Mouse (Mus musculus) cerebellum, postnatal 10 days (tissue): ENCODE results near the gene Sdr9c7.
"Not testable (repeated sequence)": the region's sequence is repeated elsewhere in the genome, so short reads cannot be mapped to it uniquely, and the experiment has no call there.

Experiments
- DNase-seq, 2 experiments: peaks; one replicate each; pipeline ENCODE4 v3.0.0; 2021; ENCODE audit warnings: mixed read lengths in 2 of 2

The Sdr9c7 gene

GRCm38 (mm10) chr10:127898218-127898617, at the start of gene Sdr9c7:
Gene Sdr9c7, plus strand, starts transcription at chr10:127898518.
- DNase-seq: no peak

GRCm38 (mm10) chr10:127849628-127850027, 48.7 kb upstream of the Sdr9c7 start, which contains the start of gene Rdh19:
Gene Rdh19, plus strand, starts transcription at chr10:127849928.
- DNase-seq: no peak

- DNase-seq: peak; percentile 85 to 87
Measured at GRCm38 (mm10) chr10:127856376-127856775, 41.9 kb upstream of the Sdr9c7 start.

- DNase-seq: no peak
Measured at GRCm38 (mm10) chr10:127864931-127865330, 33.4 kb upstream of the Sdr9c7 start.

DNA sequence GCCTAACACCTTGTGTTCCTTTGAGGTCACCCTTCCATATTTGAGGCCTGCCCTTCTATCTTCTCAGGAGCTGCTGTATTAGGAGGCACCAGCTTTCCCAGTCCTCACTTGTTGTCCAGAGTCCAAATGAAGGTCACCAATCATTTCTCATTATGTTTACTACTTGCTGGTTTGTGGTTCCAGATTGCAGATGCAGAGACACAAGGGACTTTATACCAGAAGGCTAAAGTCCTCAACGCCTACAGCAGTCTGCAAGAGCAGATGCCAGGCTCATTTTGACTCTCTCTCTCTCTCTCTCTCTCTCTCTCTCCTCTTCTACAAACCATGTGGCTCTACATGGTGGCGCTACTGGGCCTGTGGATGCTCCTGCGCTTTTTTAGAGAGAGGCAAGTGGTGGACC, 32.1 kb upstream of the Sdr9c7 start, which contains the start of gene Rdh16f2:
Gene Rdh16f2, plus strand, starts transcription at position 243 of the 400 bp plus-strand sequence.
- DNase-seq: no peak

GRCm38 (mm10) chr10:127872484-127872883, 25.8 kb upstream of the Sdr9c7 start:
- peak; percentile 24 to 26 for DNase-seq

DNA sequence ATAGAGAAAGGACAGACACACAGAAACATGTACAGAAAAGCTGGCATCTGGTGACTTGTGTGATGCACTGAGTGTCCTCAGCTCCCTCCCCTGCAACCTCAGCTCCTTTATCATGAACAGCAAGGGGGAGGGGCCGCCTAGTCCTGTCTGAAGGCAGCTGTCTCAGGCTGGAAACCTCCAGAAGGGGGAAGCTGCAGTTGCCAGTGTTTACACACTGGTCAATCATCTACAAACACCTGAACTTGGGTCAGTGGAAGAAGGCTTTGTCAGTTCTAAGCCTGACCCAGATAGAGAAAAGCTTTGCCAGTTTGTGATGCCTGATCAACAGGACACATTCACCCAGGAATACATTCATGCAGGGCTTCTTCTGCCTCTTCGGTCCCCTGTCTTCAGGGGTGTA, 20.6 kb upstream of the Sdr9c7 start:
- DNase-seq: no peak

DNA sequence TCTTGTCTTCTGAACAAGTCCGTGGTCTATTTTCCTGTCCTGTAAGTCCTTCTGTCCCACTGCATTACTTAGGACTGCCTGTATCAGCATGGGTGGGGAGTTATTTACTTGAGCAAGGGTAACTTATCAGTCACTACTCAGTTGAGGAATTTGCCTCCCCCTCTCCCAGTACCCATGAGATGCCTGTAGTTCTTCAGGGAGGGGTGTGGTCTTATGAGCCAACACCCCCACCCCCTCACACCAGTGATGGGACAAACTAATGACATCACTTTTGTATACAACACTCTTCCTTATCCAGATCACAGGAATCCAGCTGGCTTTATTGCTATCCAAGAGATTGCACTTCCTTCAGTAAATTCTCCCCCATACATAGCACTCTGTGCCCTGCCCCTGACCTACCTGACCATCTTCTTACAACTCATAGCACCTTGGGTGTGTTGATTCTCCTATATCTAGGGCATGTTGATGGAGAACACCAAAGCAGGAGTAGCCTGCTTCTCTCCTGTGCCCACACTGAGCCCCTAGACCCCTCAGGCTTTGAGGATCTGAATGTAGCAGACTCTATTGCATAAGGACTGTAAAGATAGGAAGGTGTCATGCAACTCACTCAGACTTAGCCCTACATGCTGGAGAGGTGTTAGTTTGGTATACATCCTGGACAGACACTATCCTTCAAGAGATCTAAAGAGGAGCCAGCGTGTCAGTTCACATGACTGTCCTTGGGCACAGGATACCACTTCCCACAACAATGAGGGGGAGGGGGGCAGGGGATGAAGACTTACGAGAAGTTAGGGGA, 19.9 kb upstream of the Sdr9c7 start:
- no peak for DNase-seq

- DNase-seq: peak; percentile 13 to 30
Measured at GRCm38 (mm10) chr10:127879155-127879688, 19.1 kb upstream of the Sdr9c7 start.

GRCm38 (mm10) chr10:127881041-127881440, 17.3 kb upstream of the Sdr9c7 start:
- DNase-seq: no peak

DNA sequence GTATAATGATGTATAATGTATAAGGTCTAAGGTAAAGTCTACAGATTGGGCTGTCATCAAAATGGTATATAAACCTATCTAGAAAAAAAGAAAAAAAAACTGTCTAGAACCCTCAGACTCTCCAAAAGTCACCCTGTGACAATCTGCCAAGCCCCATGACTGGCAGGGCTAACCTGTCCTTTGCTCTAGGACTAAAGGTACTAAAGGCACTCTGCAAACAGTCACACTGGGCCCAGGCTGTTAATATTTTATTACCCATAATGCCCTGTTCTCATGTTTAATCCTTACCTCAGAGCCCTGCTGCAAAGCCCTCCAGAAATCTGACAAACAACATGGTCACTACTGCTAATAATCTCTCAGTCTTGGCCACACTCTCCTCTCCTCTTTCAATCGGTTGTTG, 11.8 kb upstream of the Sdr9c7 start:
- no peak for DNase-seq

GRCm38 (mm10) chr10:127886971-127887370, 11.3 kb upstream of the Sdr9c7 start:
- no peak for DNase-seq

DNA sequence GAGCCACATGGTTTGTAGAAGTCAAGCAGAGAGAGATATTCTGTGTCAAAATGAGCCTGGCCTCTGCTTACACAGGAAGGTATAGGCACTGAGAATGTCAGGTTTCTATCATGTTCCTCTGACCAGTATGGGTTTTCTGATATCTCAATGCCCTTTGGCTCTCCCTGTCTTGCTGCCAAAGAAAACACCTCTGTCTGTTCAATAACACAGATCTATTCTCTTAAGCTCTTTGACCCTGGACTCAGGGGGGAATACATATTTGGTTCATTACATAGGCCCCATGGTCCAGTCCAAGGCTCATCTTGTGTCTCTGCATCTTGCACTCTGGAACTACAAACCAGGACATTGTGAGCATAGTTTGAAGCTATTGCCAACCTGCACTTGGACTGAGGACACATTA, 9.7 kb upstream of the Sdr9c7 start, which contains the start of gene Rdh7:
Gene Rdh7, minus strand, starts transcription at position 213 of the 400 bp plus-strand sequence.
- no peak for DNase-seq

GRCm38 (mm10) chr10:127891481-127891880, 6.8 kb upstream of the Sdr9c7 start:
- DNase-seq: no peak

- not testable (repeated sequence) for DNase-seq
Measured at GRCm38 (mm10) chr10:127893163-127894022, 4.9 kb upstream of the Sdr9c7 start.

GRCm38 (mm10) chr10:127896705-127897104, 1.6 kb upstream of the Sdr9c7 start:
- DNase-seq: no peak

DNA sequence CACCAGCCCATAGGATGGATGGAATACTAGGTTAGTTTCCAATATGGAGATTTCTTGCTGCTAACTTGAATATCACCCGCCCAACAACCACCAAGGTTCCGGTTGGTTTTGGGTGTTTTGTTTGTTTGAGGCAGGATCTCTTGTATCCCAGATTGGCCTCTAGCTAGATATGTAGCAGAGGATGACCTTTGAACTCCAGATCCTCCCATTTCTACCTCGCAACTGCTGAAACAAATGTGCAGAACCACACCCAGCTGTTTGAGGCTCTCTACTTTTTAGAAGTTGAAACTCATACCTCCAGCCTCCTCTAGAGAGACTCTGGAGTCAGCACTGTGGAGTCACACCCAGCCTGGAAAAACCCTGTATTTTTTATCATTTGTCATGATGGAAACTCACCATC, 812 bp upstream of the Sdr9c7 start:
- DNase-seq: no peak

DNA sequence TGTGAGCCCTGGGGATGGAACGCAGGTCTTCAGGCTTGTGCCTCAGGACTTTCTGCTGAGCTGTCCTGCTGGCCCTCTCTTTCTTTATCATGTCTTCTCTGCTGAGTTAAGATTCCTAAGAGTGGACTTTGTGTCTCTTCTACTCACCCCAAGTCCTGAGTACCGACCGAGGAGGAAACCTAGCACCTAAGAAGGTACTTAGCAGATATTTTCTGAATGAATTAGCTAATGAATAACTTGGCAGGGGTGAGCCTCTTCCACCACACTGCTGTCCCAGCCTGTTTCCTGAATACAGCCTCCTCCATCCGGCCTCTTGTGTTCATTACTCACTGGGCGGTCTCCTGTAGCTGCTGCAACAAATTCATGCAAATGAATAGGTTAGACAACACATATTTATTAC, 1.5 kb downstream of the Sdr9c7 start:
- no peak for DNase-seq

- no peak for DNase-seq
Measured at GRCm38 (mm10) chr10:127901751-127902150, 3.4 kb downstream of the Sdr9c7 start.

DNA sequence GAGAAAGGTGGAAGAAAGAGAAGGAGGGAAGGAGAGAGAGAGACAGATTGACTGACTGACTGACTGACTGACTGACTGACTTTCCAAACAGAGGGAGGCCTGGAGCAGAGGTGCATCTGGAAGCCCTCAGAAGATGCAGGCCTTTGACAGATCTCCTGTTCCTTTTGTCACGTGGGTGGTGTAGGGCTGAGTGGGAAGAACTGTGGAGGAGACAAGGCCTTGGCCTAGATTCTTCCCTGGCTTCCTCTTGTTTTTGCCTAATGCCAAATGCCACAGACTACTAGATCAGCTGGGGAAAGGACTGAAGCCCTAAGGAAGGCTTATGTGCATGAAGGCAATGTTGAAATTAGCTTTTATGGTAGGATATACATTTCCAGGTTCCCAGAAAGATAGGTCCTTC, 4.8 kb downstream of the Sdr9c7 start:
- no peak for DNase-seq

DNA sequence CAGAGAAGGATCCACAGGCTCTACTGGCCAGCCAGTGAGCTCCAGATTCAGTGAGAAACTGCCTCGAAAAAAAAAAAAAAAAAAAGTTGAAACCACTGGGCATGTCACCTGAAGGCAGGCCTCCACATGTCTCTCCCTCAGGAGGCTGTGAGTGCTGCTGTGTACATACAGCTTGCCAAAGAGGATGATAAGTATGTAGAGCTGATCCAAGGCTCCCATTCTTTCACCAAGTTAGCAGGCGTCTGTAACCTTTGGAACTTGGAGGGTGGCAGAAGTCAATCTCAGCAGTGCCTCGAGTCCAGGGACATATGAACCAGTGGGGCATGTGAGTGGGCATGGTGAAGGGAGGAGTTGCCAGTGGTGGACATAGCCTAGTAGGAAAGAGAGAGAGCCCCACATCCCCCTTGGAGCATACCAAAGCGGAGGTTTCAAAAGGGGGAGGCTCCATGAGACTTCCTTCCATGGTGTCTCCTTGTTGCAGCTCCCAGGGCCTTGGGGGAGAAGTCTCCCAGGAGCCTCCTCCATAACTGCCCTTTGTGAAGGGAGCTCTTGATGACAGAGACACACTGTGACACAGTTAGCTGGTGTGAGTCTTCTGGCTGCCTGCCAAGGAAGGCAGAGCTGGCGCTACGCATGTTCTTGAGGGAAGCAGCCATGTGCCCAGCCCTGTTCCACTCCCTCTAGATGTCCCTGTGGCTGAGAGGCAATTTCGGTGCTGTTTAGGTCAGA, 6.6 kb downstream of the Sdr9c7 start:
- peak; percentile 50 to 64 for DNase-seq

DNA sequence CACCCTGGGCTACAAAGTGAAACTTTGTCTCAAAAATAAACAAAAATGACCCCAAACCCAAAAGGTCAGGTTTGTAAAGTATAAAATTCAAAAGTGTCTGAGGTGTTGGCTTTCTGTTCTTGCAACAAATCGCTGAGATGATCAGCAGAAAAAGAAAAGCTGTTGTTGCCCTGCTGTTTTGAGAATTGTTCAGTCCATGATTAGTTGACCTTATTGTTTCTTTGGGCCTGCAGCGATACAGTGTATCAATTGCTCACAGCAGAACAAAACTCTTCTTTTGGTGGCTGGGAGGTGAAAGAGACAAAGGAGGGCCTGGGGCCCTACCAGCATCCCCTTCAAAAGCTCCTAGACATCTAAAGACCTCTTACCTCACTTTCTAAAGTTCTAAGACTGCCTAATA, 7.8 kb downstream of the Sdr9c7 start:
- no peak for DNase-seq
